Mouse (Mus musculus) thymus, postnatal 10 days (tissue): ENCODE data around the gene Ankrd35.
"Not testable (repeated sequence)": the region's sequence is repeated elsewhere in the genome, so short reads cannot be mapped to it uniquely, and the experiment has no call there.

ENCODE experiments used
- DNase-seq, 2 experiments: peaks; one replicate each; pipeline ENCODE4 v3.0.0; 2021; ENCODE audit warnings: low spot score in 2 of 2

The Ankrd35 gene

DNA sequence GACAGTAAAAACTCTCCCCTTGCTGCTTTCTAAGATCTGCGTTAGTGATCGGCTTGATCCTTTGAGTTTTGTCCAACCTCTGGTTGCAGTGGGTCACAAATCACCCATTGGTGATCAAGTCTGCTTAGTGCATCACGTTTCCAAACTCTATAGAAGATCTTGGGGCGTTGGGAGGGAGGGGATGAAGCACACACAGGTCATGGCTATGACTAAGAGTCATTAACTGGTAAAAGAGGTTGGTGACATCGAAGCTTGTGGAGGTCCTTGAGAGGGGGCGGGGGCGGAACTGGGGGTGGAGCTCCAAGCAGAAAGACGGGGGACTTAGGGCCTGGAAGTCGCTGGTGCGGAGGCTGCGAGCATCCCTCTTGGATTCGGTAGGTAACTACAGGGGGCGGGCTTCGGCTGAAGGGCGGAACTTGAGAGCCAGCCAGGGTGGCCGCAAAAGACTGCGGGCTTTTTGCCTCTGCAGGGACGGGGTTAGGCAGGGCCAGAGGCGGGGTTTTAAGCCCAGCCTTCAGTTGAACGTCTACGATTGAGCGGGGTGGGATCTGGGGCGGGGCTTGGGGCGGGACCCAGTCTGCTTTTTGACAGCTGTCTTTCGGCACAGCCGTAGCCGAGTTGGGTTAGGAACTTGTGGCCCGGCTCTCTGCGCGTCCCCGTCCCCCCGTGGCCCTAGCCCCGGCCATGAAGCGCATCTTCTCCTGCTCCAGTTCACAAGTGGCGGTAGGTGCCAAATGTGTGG, at the start of gene Ankrd35:
Gene Ankrd35 (plus strand): TSS at position 405 of the 742 bp plus-strand sequence.
- DNase-seq = peak; percentile 68 to 72

DNA sequence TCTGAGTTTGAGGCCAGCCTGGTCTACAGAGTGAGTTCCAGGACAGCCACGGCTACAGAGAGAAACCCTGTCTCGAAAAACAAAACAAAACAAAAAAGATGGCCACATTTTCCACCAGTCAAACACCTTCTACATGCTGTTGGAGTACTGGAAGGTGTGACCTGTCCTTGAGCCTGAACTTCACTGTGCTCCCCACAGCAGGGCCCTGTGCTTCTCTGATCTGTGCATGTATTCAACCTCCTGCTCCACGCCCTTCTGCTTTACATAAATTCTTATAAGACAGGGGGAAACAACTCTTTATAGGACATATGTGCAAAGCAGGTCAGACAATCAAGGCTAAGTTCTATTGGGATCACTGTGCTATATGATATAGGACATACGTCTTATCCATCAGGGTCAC, 46.7 kb upstream of the Ankrd35 start:
- DNase-seq = no peak

DNA sequence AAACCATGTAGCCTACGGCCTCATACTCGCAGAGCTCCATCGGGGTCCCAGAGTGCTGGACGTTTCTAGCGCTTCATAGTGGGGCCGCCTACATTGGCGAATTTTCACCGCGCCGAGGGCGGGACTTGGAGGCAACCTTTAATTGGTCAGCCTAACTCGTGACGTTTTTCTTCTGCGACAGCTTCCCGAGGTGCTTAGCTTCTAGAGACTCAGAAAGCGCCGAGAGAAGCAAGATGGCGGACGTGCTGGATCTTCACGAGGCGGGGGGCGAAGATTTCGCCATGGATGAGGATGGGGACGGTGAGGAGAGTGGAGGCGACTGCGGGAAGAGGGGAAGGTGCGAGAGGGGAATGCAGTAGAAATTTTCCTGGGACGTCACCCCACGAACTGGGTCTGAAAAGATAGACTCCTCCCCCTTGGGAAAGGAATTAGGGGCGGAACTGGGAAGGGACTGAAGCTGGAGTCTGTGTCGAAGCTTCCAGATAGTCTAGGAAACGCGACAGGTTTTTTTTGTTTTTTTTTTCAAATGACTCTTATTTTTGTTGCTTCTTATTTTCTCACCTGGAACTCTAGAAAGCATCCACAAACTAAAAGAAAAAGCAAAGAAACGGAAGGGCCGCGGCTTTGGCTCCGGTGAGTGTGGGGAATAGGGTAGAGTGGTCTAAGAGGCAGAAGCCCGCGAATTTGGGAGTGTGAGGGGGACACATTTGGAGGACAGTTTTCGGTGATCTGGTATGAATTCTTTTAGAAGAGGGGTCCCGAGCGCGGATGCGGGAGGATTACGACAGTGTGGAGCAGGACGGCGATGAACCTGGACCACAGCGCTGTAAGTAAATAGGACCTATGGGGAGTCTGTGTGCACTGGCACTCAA, 40.0 kb upstream of the Ankrd35 start, which contains the start of gene Rbm8a:
Gene Rbm8a (plus strand): TSS at position 205 of the 872 bp plus-strand sequence.
- DNase-seq = peak; percentile 91 to 93

DNA sequence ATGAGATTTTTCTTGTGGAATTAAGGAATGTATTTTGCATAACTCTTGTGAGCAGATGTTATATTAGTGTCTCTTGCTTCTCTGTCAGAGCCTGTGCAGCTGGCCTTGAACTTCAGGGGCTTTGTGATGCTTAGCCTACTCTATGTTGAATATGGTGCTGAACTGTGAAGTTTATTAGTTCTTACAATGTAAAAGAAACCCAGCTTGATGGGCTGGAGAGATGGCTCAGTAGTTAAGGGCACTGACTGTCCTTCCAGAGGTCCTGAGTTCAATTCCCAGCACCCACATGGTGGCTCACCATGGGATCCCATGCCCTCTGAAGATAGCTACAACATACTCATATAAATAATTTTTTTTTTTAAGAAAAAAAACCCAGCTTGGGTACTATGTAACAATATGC, 37.9 kb upstream of the Ankrd35 start:
- DNase-seq = no peak

DNA sequence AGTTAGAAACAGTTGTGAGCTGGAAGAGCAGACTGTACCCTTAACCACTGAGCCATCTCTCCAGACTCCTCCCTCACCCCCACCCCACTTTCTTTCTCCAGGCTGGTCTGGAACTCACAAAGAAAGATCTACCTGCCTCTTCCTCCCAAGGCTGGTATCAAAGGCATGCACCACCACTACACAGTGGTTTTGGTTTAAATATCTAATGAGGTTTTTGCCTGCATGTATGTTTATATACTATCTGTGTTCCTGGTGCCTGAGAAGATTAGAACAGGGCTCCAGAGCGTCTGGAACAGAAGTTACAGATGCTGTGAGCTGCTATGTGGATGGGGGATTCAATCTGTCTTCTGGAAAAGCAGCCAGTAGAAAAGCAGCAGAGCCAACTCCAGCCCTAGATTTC, 35.9 kb upstream of the Ankrd35 start:
- DNase-seq = no peak

DNA sequence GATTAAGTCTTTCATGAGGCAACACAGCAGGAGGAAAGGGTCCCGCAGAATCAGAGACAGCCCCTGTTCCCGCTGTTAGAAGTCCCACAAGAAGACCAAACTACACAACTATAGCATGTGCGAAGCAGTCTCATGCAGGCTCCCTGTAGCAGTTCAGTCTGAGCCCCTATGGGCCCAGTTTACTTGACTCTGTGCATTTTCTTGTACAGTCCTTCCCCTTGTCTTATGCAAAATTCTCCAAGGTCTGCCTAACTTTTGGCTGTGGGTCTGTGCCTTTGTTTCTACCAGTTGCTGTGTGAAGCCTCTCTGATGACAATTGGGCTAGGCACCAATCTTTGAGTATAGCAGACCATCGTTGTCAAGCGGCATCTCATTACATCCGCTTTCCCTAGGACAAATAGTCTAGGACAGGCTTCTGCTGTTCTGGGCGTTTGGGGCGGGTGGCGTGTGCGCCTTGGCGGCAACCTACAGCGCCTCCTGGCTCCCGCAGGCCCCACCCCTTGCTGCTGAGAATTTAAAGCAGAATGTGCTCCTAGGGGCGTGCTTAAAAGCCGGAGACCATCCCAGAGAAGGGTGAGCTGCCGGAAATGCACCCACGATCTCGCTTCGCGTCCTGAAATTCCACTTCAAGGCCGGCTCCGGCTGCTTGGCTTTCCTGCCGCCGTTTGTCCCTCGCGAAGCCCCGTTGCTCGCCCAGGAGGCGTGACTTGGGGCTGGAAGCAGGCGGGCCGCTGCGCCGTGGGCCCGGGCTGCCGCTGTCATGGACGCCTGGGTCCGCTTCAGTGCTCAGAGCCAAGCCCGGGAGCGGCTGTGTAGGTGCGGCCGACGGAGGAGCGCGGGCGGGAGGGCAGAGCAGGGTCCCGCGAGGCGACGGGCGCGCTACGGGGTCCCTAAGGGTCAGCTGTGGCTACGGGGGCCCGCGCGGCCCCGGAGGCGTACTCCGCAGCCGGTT, 34.7 kb upstream of the Ankrd35 start, which contains the start of the genes Pex11b and Gm42957:
Gene Pex11b (plus strand): TSS at position 449 of the 952 bp plus-strand sequence.
Gene Gm42957 (plus strand): TSS at position 547 of the 952 bp plus-strand sequence.
- peak; percentile 72 to 76 for DNase-seq

DNA sequence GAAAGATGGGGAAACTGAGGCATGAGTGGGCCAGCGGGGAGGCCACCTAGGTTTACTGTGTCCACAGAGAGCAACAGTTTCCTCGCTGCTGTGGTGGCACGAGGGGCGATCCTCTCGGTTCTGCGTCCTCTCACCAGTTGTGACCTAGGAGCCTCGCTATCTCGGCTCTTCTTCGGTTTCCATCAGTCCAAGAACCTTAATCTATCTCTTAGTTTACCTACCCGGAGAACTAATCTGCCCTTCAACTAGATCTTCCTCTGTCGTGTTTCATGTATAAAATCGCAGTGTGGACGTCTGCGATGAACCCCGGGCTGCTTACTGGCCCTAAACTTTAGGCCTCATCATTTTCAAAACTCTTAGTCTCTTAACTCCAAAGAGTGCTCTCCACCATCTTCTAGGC, 34.0 kb upstream of the Ankrd35 start:
- no peak for DNase-seq

DNA sequence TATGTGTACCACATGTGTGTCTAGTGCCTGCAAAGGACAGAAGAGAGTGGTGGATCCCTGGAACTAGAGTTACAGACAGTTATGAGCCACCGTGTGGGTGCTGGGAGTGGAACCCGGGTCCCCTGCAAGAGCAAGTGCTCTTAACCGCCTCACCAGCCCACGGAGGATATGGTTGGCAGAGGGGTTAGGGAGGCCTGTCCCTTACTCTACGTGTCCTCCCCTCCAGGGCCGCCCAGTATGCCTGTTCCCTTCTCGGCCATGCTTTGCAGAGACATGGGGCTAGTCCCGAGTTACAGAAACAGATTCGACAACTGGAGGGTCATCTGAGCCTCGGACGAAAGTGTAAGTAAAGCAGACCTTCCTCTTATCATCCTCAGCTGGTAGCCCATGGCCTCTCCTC, 33.5 kb upstream of the Ankrd35 start:
- no peak for DNase-seq

DNA sequence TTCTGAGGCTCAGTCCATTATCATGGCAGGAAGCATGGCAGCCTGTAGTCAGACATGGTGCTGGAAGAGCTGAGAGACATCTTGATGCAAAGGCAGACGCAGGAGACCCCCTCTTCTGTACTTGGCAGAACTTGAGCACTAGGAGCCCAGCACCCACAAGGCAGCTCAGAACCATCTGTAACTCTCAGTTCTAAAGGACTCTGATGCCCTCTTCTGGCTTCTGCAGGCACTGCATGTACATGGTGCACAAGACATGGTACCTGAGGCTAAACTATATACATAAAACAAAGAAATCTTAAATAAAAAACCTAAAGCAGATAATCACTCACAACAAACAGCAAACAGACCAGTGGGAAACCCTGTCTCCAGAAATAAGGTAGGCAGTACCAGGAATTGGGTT, 30.7 kb upstream of the Ankrd35 start:
- DNase-seq = peak; percentile 56 to 70

DNA sequence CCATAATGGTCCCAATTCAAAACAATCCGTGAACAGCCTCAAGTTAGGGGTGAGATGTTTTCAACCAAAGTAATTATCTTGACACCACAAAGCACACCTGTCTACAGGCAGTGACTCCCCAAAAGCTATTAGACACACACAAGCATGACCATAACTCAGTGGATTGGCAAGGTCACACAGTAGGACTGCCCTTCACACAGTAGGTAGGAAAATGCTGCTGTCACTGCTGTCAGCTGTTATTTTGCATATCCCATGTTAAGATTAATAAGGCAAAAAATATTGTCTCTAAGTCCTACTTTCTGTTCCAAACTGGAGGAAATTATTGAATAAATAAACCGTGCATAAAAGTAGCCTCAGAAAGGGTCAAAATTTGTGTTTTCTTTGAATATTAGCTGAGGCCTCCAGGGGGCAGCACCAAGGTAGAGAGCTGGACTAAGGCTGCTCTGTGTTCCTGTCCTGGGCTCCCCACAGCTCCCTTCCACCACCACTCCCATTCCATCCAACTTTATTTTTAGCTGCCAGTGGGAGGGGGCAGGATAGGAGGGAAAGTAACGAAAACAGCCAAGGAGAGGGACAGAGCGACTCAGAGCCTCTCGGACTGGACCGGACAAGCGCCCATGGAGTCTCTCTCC, 24.8 kb upstream of the Ankrd35 start, which contains the start of gene Itga10:
Gene Itga10 (plus strand): TSS at position 567 of the 632 bp plus-strand sequence.
- no peak for DNase-seq

DNA sequence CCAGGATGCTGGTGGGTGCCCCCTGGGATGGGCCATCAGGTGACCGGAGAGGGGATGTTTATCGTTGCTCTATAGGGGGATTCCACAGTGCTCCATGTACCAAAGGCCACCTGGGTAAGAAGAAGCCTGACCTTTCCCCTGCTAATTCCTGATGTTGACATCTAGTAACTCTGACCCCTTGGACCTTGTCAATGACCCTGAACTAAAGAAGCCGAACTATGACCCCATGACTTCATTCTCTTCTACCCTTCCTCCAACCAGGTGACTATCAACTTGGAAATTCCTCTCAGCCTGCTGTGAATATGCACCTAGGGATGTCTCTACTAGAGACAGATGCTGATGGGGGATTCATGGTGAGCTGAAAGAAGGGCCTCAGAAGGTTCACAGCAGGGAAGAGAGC, 22.6 kb upstream of the Ankrd35 start:
- no peak for DNase-seq

DNA sequence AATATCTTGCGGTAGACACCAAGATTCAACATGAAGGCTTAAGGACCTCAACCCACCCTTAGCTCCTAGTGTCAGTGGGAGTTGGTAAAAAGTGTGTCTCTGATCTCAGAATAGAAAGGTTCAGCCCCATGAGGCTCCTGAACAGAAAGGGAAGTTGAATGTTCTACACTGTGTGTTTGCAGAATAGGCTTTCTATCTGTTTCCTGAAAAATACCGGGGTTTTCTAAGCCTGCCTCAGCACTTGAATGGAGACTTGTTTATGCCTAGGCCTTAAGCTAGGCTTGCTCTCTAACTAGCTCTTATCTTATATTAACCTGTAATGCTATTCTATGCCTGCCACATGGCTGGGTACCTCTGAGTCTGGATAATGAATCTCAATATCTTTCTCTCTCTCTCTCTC, 9.0 kb upstream of the Ankrd35 start:
- DNase-seq = no peak

DNA sequence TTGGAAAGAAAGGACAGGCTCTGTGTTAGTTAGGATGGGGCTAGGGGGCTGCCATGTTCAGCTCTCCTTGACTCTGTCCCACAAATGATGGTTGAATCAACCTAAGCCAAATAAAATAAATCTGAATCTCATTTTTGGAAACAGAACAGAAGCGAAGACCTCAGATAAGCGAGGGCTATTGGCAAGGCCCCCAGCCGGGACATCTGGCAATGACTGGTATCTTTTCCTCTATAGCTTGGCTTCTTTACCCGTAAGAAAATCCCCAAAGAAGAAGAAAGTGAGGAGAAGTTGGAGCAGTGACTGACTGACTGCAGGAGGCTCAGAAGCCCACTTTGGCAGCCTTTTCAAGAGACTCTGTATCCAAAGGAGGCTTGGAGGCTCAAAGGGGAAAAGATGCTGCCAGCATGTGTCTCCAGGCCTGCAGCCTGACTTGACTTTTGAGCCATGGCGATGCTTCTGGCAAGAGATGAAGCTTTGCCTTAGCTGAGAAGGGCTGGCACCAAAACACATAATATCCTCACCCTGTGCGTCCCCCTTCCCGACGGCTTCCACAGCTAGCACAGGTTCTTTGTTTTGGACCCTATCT, 7.1 kb upstream of the Ankrd35 start:
- DNase-seq = no peak

DNA sequence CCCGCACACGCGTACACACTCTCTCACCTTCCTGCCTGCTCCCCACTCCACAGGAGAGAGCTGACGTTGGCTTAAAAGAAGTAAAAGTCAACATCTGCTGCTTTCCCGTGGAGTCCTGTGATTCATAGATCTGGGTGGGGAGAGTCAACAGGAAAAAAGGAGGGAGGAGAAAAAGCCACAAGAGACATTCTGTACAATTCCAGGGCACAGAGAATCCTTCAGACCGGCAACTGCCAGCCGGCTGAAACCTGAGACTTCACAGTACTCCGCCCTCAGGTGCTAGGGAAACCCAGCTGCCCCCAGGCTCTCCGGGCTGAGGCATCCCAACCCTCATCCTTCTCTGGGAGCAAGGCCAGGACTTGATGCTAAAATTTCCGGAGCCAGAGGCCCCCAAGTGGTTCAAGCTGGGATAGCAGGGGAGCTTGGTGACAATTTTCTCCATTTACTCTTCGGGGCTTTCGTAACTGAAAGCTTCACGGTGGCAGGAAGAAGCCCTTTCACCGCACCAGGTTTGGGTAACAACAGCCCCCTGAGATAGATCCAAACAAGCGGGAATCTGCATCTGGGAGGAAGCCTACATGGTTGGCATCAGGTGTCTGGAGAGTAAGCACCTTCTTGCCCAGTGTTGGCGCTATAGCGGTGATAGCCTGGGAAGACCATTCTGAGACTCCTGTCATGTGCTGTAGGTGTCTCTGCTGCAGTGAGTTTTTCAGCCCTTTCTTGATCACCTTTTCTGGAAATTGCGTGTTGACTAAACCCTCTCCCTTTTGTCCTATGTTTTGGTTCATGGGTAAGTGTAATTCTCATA, 6.3 kb upstream of the Ankrd35 start:
- DNase-seq = peak; percentile 16 to 58

DNA sequence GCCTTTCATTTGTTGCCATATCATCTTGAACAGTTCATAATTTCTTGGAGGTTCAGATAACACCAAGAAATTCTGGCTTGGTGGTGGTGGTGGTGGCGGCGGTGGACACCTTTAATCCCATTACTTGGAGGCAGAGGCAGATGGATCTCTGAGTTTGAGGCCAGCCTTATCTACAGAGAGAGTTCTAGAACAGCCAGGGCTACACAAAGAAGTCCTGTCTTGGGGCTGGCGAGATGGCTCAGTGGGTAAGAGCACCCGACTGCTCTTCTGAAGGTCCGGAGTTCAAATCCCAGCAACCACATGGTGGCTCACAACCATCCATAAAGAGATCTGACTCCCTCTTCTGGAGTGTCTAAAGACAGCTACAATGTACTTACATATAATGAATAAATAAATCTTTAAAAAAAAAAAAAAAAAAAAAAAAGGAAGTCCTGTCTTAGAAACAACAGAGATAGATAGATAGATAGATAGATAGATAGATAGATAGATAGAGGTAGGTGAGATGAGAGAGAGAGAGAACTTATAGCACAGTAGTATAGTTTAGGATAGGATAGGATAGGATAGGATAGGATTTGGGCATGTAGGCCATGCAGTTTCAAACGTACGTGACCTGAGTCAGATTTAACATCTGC, 4.1 kb upstream of the Ankrd35 start:
- DNase-seq = not testable (repeated sequence)

DNA sequence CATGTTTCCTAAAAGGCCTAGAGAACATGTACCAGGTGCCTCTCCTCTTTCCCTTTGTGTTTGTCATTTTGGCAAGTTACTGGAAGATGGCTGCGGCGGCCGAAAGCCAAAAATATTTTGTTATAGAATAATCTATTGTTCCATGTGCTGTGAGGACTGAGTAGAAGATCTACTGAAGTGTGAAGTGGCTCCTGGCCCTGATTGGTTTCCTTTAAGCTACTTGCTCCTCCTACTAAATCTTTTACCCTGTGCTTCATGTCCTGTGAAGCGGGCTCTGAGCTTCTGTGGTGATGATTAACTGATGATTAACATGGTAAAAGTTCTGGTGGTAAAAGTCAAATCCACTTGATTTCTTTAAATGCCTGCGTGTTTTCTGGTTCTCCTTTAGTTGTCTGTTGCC, 3.0 kb upstream of the Ankrd35 start:
- DNase-seq = no peak

DNA sequence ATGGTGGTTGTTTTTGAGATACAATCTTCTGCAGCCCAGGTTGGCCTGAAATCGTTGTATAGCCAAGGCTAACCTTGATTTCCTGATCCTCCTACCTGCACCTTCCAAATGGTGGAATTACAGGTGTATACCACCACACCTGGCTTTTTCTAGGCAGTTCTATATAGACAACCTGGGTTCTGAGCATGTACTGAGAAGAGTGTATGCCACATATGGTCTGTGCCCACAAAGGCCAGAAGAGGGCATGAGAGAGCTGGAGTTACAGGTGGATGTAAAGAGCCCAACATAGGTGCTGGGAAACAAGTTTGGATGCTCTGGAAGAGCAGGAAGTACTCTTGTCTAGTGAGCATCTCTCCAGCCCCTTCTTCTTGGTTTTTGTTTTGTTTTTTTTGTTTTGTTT, 2.6 kb upstream of the Ankrd35 start:
- peak in 1 of 2 experiments; percentile 14 for DNase-seq

DNA sequence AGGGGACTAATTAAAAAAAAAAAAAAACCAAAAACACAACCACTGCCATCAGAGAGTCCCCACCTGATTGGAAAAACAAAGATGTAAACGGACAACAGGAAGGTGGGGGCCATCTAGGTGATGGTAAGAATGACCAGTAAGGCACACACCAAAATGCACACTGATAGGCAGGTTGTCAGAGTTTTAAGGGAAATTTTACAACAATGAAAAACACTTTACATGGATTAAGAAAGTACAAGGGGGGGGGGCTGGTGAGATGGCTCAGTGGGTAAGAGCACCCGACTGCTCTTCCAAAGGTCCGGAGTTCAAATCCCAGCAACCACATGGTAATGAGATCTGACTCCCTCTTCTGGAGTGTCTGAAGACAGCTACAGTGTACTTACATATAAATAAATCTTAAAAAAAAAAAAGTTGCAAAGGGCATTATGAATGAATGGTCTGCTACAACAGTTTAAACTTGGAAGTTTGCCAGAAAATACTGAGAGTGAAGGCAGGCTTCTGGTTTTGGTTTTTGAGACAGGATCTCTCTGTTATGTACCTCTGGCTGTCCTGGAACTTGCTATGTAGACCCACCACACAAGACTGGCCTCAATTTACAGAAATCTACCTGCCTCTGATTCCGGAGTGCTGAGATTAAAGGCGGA, 1.4 kb upstream of the Ankrd35 start:
- no peak for DNase-seq

DNA sequence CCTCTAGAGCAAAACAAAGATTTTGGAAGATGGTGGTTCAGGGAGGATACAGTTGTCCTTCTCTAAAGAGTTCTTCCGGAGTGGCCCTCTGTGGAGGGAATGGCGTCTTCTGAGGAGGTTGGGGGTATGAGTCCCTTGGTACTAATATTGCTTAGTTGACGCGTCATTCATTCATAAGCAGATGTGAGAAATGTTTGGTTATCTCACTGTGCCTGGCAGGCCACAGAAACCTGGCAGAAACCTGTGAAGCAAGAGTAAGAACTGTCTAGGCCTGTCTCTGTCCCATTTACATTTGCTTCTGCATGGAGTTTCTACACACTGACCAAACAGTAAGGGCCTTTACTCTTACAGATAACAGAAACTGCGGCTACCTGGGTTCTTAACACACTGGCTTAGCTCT, 1.6 kb downstream of the Ankrd35 start:
- DNase-seq = no peak
